9 mouse cellular contexts compared by ENCODE assay signal in genomic region chrX:164066185-164066584, GRCm38 (mm10). TPM values are rescaled to one million over a fixed set of nuclear protein-coding genes. Genes with fewer than 3 reads are reported as not detected.
DNase-seq lines count a peak whose midpoint lies in the region; ATAC-seq and TF ChIP-seq lines count a peak whose summit lies in the region.
"Had no signal": no experiment of that assay in that cellular context is flagged by ENCODE, and none has a peak within 500 bp of the region (broad histone marks: within the 10 kb centered on the region; RNA-seq: fewer than 3 reads in every experiment).

No protein-coding gene starts in this region.

- WGBS in forebrain, embryonic 10.5 days = 12% methylated on average over 2 of the region's 2 CpGs
- WGBS in hindbrain, embryonic 11.5 days = 19% methylated on average over 2 of the region's 2 CpGs
- 10% methylated on average over 2 of the region's 2 CpGs for WGBS in lung, postnatal 0 days

- 0 out of 2 replicates have a peak, but pooled peaks have one; percentile 40 for ATAC-seq in hindbrain, embryonic 11.5 days (ENCODE audit: low FRiP score)
- peak; percentile 75 for ATAC-seq in lung, postnatal 0 days

- no peaks in the 10 kb centered on the region for H3K4me1 ChIP-seq in forebrain, embryonic 10.5 days
- H3K4me1 ChIP-seq in hindbrain, embryonic 11.5 days (replicated peaks; ENCODE audit: control insufficient read depth, insufficient read depth, low read length) = no peaks in the 10 kb centered on the region
- H3K4me1 ChIP-seq in lung, postnatal 0 days (ENCODE audit: insufficient read depth, low read depth, low read length) = no peaks in the 10 kb centered on the region
- H3K4me1 ChIP-seq: heart, embryonic 15.5 days had no signal

- H3K27me3 ChIP-seq in forebrain, embryonic 10.5 days (ENCODE audit: poor library complexity, severe bottlenecking) = peaks cover 38% of the 10 kb centered on the region
- no peaks in the 10 kb centered on the region for H3K27me3 ChIP-seq in hindbrain, embryonic 11.5 days (ENCODE audit: control insufficient read depth, insufficient read depth, low read length)
- H3K27me3 ChIP-seq in lung, postnatal 0 days (replicated peaks; ENCODE audit: insufficient read depth, low read length) = no peaks in the 10 kb centered on the region
- H3K27me3 ChIP-seq: heart, embryonic 15.5 days had no signal

- H3K36me3 ChIP-seq in forebrain, embryonic 10.5 days (replicated peaks) = peaks cover 7% of the 10 kb centered on the region
- no peaks in the 10 kb centered on the region for H3K36me3 ChIP-seq in hindbrain, embryonic 11.5 days (ENCODE audit: control insufficient read depth, insufficient read depth, low read length)
- no peaks in the 10 kb centered on the region for H3K36me3 ChIP-seq in lung, postnatal 0 days (ENCODE audit: insufficient read depth, low read length)
- H3K36me3 ChIP-seq: heart, embryonic 15.5 days had no signal

- DNase-seq in ES-CJ7 (ENCODE audit: low read depth, low spot score) = peak; percentile 80
- DNase-seq in brain, embryonic 14.5 days (ENCODE audit: low read depth) = peak; percentile 87
- DNase-seq in forebrain, embryonic 10.5 days (ENCODE audit: extremely low spot score, low spot score) = peak; percentile 41
- DNase-seq in hindbrain, embryonic 11.5 days (ENCODE audit: low spot score) = peak; percentile 76
- DNase-seq in layer of hippocampus, adult 9-11 months = peak; percentile 25
- peak; percentile 84 for DNase-seq in lung, postnatal 0 days (ENCODE audit: low spot score)
- peak; percentile 79 for DNase-seq in retina, postnatal 1 day
- DNase-seq in thymus, postnatal 4 days = peak; percentile 76

- no peak for TF ChIP-seq EP300 in lung, postnatal 0 days (IDR thresholded peaks at IDR 0.05)

- no peak overlapping the region for H3K4me3 ChIP-seq in forebrain, embryonic 10.5 days
- no peak overlapping the region for H3K4me3 ChIP-seq in hindbrain, embryonic 11.5 days (ENCODE audit: low read depth, low read length)
- no peak overlapping the region for H3K4me3 ChIP-seq in lung, postnatal 0 days (ENCODE audit: low read depth, low read length)
- H3K4me3 ChIP-seq: heart, embryonic 15.5 days had no signal

- no peak overlapping the region for H3K9ac ChIP-seq in hindbrain, embryonic 11.5 days (ENCODE audit: low read depth, low read length)
- no peak overlapping the region for H3K9ac ChIP-seq in lung, postnatal 0 days (replicated peaks; ENCODE audit: low read depth)
- H3K9ac ChIP-seq: heart, embryonic 15.5 days had no signal

- no peak overlapping the region for H3K4me2 ChIP-seq in hindbrain, embryonic 11.5 days (replicated peaks; ENCODE audit: low read depth, low read length)
- H3K4me2 ChIP-seq in lung, postnatal 0 days (replicated peaks; ENCODE audit: low read depth, low read length) = no peak overlapping the region
- H3K4me2 ChIP-seq: heart, embryonic 15.5 days had no signal

- TF ChIP-seq POLR2A in brain, embryonic 14.5 days (IDR thresholded peaks at IDR 0.05; ENCODE audit: borderline replicate concordance, extremely low read depth, insufficient read depth, insufficient read length, poor library complexity, severe bottlenecking) = no peak

- no peaks in the 10 kb centered on the region for H3K9me3 ChIP-seq in forebrain, embryonic 10.5 days
- no peaks in the 10 kb centered on the region for H3K9me3 ChIP-seq in hindbrain, embryonic 11.5 days (ENCODE audit: control insufficient read depth, low read length)
- no peaks in the 10 kb centered on the region for H3K9me3 ChIP-seq in lung, postnatal 0 days (ENCODE audit: low read length)
- H3K9me3 ChIP-seq: heart, embryonic 15.5 days had no signal

- H3K27ac ChIP-seq in forebrain, embryonic 10.5 days = no peak overlapping the region
- H3K27ac ChIP-seq in hindbrain, embryonic 11.5 days (ENCODE audit: low read depth, low read length) = no peak overlapping the region
- H3K27ac ChIP-seq in lung, postnatal 0 days (ENCODE audit: low read length) = no peak overlapping the region
- H3K27ac ChIP-seq: heart, embryonic 15.5 days had no signal

- peak; percentile 74; the same call in 1 of the 2 replicates for TF ChIP-seq CTCF in brain, embryonic 14.5 days (IDR thresholded peaks at IDR 0.05; ENCODE audit: borderline replicate concordance, extremely low read depth, insufficient read depth, insufficient read length)
- TF ChIP-seq CTCF in lung, postnatal 0 days (IDR thresholded peaks at IDR 0.05) = peak; percentile 86

RNA-seq across cellular contexts. Expression of gene Siah1b, which starts 10.1 kb away (rescaled TPM):
- 21.5 and 28.2 TPM in 2 replicates for polyA plus RNA-seq in brain, embryonic 14.5 days (2012; rRNA removed)
- 52.5 and 59.1 TPM in 2 replicates for polyA plus RNA-seq in forebrain, embryonic 10.5 days (2016; fragmentation: Nextera tagmentation; extraction: Ambion mirVana)
- polyA plus RNA-seq in hindbrain, embryonic 11.5 days (2014; fragmentation: Nextera tagmentation; extraction: Ambion mirVana) = 39.7 and 43.5 TPM in 2 replicates
- polyA plus RNA-seq in lung, postnatal 0 days (2015; fragmentation: Nextera tagmentation; extraction: Ambion mirVana) = 7.9 and 9.6 TPM in 2 replicates

RNA-seq across cellular contexts. Expression of gene Cltrn, which starts 22.4 kb away (rescaled TPM):
- polyA plus RNA-seq in brain, embryonic 14.5 days (2012; rRNA removed) = 0.05 and 0.15 TPM in 2 replicates
- 1.6 and 1.8 TPM in 2 replicates for polyA plus RNA-seq in forebrain, embryonic 10.5 days (2016; fragmentation: Nextera tagmentation; extraction: Ambion mirVana)
- 0.43 and 1.0 TPM in 2 replicates for polyA plus RNA-seq in hindbrain, embryonic 11.5 days (2014; fragmentation: Nextera tagmentation; extraction: Ambion mirVana)
- polyA plus RNA-seq in lung, postnatal 0 days (2015; fragmentation: Nextera tagmentation; extraction: Ambion mirVana) = not detected in 2 replicates
- polyA plus RNA-seq: heart, embryonic 15.5 days had no signal

RNA-seq across cellular contexts. Expression of gene Car5b, which starts 38.4 kb away (rescaled TPM):
- polyA plus RNA-seq in brain, embryonic 14.5 days (2012; rRNA removed) = 0.33 and 0.81 TPM in 2 replicates
- 0.15 and 0.30 TPM in 2 replicates for polyA plus RNA-seq in forebrain, embryonic 10.5 days (2016; fragmentation: Nextera tagmentation; extraction: Ambion mirVana)
- polyA plus RNA-seq in hindbrain, embryonic 11.5 days (2014; fragmentation: Nextera tagmentation; extraction: Ambion mirVana) = 0.23 and 0.46 TPM in 2 replicates
- 1.0 and 1.1 TPM in 2 replicates for polyA plus RNA-seq in lung, postnatal 0 days (2015; fragmentation: Nextera tagmentation; extraction: Ambion mirVana)

Comparison
In these comparisons a context has a peak if more than half of its experiments do, and no peak if none do; other contexts are left out.
1. DNase-seq: peak in every context shown above with its lines; median percentile 87 in brain, embryonic 14.5 days; 84 in lung, postnatal 0 days; 80 in ES-CJ7; 79 in retina, postnatal 1 day; 76 in hindbrain, embryonic 11.5 days; 76 in thymus, postnatal 4 days; 41 in forebrain, embryonic 10.5 days; 25 in layer of hippocampus, adult 9-11 months.